Mouse (Mus musculus): Measurements from ENCODE around the gene Gm49027. TPM values are rescaled to one million over a fixed set of nuclear protein-coding genes. Genes with fewer than 3 reads are reported as not detected.

Gm49027 gene
- total RNA-seq (2023) = 6.0 TPM

DNA sequence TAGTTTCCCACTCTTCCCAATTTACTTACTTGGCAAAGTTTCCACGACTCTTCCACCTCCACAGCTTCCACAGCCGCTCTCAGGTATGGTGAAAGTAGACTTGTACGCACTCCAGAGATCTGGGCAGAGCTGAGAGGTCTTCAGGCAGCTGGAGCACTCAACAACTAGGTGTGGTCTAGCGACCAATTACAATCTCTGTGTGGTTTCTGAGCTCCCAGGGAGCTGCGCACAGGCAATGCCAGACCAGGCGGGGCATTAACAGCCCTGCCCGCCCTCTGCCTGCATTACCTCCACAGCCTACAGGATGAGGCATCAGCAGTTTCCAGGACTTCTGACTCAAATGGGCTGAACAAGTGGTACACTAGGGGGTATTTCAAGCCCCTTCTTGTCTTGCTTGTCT lies at the start of gene Gm49027:
TSS of gene Gm49027 (minus strand) at position 208 of the 400 bp plus-strand sequence.

DNA sequence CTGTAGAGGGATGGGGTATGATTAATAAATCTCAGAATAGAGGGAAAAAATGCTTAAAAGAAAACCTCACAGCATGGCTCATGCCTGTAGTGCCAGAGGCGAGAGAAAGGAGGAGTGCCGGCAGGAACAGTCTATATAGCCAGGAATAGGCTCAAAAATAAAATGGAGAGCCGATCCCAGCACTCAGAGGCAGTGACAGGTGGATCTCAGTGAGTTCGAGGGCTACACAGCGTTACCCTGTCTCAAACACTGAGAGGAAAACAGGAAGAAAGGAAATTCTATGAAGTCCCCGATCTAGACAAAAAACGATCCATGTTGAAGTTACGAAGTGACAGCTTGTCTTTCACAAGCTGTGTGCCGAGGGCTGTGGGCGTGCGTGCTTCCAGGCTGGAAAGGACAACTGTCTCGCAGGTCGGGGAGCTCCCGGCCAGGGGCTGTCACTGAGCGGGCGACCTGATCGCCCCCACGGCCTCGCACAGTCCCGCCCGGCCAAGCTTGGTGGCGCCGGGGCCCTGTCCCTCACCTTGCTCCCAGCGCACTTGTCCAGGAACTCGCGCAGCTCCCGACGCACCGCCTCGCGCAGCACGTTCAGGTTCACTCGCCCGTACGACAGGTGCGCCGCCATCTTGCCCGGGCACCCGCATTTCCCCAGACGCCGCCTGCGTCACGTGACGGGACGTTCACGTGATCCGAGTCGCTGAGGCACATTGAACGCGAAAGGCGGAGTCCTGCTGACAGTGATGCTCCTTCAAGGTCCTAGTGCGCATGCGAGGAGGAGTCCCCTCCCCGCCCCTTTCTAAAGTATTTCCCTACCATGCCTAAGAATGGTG lies 47.3 kb upstream of the Gm49027 start, which contains the start of gene Vps33a:
TSS of gene Vps33a (minus strand) at position 682 of the 830 bp plus-strand sequence.

DNA sequence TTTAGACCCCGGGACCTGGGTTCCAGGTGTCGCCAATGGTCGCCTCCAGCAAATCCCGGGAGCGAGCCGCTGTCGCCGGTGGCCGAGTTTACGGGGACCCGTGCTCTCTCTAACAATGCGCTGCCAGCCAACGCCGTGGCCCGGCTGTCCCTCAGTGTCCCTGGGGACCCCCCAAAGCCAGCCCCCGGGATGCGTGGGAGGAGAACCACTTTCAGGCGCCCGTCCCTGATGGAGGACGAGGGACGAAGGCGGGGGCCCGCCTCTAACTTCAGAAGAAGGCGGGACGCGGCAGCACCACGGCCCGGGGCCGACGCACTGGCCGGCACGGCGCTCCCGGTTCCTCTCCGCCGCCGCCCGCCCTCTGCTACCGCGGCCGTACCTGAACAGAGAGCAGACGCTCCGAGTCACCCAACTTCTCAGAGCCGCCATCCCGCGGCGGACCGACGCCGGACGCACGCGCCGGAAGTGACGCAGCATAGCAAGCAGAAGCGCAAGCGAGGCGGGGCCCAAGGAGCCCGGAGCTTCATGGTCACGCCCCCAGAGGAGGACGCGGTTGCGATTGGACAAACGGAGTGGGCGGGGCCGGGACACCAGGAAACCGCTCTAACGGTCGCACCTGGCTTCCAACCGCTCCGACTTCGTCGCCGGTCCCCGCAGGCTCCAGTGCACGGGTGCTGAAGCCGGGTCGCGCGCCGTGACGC lies 1.4 kb downstream of the Gm49027 start, which contains the start of gene Diablo:
TSS of gene Diablo (minus strand) at position 485 of the 701 bp plus-strand sequence.

DNA sequence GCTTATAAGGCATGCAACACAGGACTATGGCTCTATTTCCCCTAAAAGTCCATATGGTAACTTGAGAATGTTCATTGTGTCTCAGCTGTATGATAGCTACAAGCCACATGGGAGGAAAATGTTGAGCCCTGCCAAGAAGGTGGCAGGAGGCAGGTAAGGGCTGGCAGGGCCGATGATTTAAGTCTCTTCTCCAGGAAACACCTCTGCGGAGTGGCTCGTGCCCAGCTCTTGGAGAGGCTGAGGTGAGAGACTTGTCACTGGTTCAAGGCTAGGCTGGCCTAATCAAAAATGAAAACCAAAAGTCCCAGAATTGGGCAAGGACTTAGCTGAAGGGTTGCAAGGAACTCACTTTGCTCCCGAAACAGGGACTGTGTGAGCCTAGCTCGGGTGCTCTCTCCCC lies 15.1 kb downstream of the Gm49027 start, which contains the start of gene B3gnt4:
TSS of gene B3gnt4 (plus strand) at position 301 of the 400 bp plus-strand sequence.

DNA sequence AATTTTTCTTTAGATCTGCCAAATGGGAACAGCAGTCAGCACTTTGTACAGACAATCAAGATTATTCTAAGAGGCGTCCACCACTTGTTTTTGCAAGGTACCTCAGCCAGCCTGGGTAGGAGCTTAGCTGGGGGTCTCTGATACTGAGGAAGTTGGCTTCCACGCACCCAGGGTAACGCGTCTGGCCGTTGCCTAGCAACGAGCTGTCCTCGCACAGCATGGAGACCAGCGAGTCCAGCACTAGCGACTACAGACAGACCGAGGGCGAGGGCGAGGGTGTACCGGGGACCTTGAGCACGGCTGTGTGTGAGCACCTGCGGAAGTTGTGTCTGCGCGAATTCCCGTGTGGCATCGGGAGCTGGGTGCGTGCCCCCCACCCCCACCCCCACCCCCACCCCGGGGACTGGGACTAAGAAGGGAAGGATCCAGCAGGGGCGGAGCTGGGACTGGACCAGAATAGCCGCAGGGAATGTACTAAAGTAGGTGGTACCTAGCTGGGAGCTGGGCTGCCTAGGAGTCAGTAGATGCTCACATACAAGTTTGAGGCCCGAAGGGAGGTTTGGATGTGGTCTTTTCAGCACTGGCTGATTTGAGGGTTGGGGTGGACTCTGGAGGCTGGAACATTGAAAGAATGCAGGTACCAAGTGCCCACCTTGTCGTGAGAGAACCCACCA lies 36.0 kb downstream of the Gm49027 start, which contains the start of the genes Lrrc43 and Il31:
TSS of gene Lrrc43 (plus strand) at position 194 of the 674 bp plus-strand sequence.
TSS of gene Il31 (minus strand) at position 378 of the 674 bp plus-strand sequence.

Other genes starting within 250 kb of the Gm49027 start
- gene Bcl7a, start 181.7 kb downstream of the Gm49027 start, total RNA-seq (2023) = 18.7 TPM
- gene Mlxip, start 130.7 kb downstream of the Gm49027 start, total RNA-seq (2023) = 97.0 TPM
- gene Lrrc43, start 36.2 kb downstream of the Gm49027 start, total RNA-seq (2023) = not detected
- gene Il31, start 36.0 kb downstream of the Gm49027 start, total RNA-seq (2023) = not detected
- gene B3gnt4, start 15.0 kb downstream of the Gm49027 start, total RNA-seq (2023) = not detected
- gene Diablo, start 1.3 kb downstream of the Gm49027 start, total RNA-seq (2023) = 51.0 TPM
- gene Vps33a, start 47.5 kb upstream of the Gm49027 start, total RNA-seq (2023) = 40.0 TPM
- gene Clip1, start 159.1 kb upstream of the Gm49027 start, total RNA-seq (2023) = 120 TPM
- gene Zcchc8, start 195.6 kb upstream of the Gm49027 start, total RNA-seq (2023) = 71.2 TPM
- 265 TPM for gene Rsrc2, start 223.9 kb upstream of the Gm49027 start, total RNA-seq (2023)
- 1.8 TPM for gene Kntc1, start 224.2 kb upstream of the Gm49027 start, total RNA-seq (2023)

Measured in CD4-positive naive resting alpha-beta T cell, adult 76 days (primary cell).